Mouse (Mus musculus): Measurements from ENCODE around the gene Lrrn4cl.

Gene Lrrn4cl

GRCm38 (mm10) chr19:8850402-8850901 lies at the start of gene Lrrn4cl:
TSS of gene Lrrn4cl (plus strand) at chr19:8850768.
- in situ Hi-C loops (cut with MboI, MseI): loop anchor here (25.0 kb wide), 2 partner anchors 487 to 612 kb away; no protein-coding TSS in a partner anchor

GRCm38 (mm10) chr19:8802130-8802821 lies 48.3 kb upstream of the Lrrn4cl start, which contains the start of gene Zbtb3:
TSS of gene Zbtb3 (plus strand) at chr19:8802555.
- in situ Hi-C loops (cut with MboI, MseI): no loop called here

GRCm38 (mm10) chr19:8803204-8803780 lies 47.3 kb upstream of the Lrrn4cl start:
- in situ Hi-C loops (cut with MboI, MseI): no loop called here

- in situ Hi-C loops (cut with MboI, MseI): no loop called here
Measured at GRCm38 (mm10) chr19:8803879-8804660, 46.5 kb upstream of the Lrrn4cl start.

GRCm38 (mm10) chr19:8806810-8807209 lies 43.8 kb upstream of the Lrrn4cl start:
- in situ Hi-C loops (cut with MboI, MseI): no loop called here

- in situ Hi-C loops (cut with MboI, MseI): loop anchor here (5.0 kb wide), 2 partner anchors 39 to 81 kb away; partner anchors contain the start of gene Ganab
Measured at GRCm38 (mm10) chr19:8815812-8816211, 34.8 kb upstream of the Lrrn4cl start.

- in situ Hi-C loops (cut with MboI, MseI): loop anchor here (5.0 kb wide), 2 partner anchors 40 to 80 kb away; partner anchors contain the start of gene Ganab
Measured at GRCm38 (mm10) chr19:8817001-8817400, 33.6 kb upstream of the Lrrn4cl start.

- in situ Hi-C loops (cut with MboI, MseI): loop anchor here (5.0 kb wide), 2 partner anchors 41 to 79 kb away; partner anchors contain the start of gene Ganab
Measured at GRCm38 (mm10) chr19:8818301-8818798, 32.2 kb upstream of the Lrrn4cl start.

- in situ Hi-C loops (cut with MboI, MseI): loop anchor here (5.0 kb wide), 2 partner anchors 42 to 78 kb away; partner anchors contain the start of gene Ganab
Measured at GRCm38 (mm10) chr19:8818801-8819595, 31.6 kb upstream of the Lrrn4cl start, which contains the start of gene Ttc9c. TSS of gene Ttc9c (minus strand) at chr19:8819333.

- in situ Hi-C loops (cut with MboI, MseI): loop anchor here (5.0 kb wide), 3 partner anchors 43 to 77 kb away; partner anchors contain the start of genes Ganab and Nxf1
Measured at GRCm38 (mm10) chr19:8819596-8820423, 30.8 kb upstream of the Lrrn4cl start, which contains the start of gene Hnrnpul2. TSS of gene Hnrnpul2 (plus strand) at chr19:8820010.

GRCm38 (mm10) chr19:8820424-8820956 lies 30.1 kb upstream of the Lrrn4cl start:
- in situ Hi-C loops (cut with MboI, MseI): loop anchor here (5.0 kb wide), 1 partner anchor 63 kb away; the partner anchor contains the start of gene Nxf1

- in situ Hi-C loops (cut with MboI, MseI): loop anchor here (5.0 kb wide), 1 partner anchor 64 kb away; the partner anchor contains the start of gene Nxf1
Measured at GRCm38 (mm10) chr19:8821146-8821545, 29.4 kb upstream of the Lrrn4cl start.

- in situ Hi-C loops (cut with MboI, MseI): loop anchor here (5.0 kb wide), 1 partner anchor 65 kb away; the partner anchor contains the start of gene Nxf1
Measured at GRCm38 (mm10) chr19:8822696-8823095, 27.9 kb upstream of the Lrrn4cl start.

- in situ Hi-C loops (cut with MboI, MseI): loop anchor here (25.0 kb wide), 1 partner anchor 1058 kb away; the partner anchor contains the start of gene Incenp
Measured at GRCm38 (mm10) chr19:8829660-8830059, 20.9 kb upstream of the Lrrn4cl start, which contains the start of gene AC129217.1. TSS of gene AC129217.1 (plus strand) at chr19:8829773.

GRCm38 (mm10) chr19:8830664-8831063 lies 19.9 kb upstream of the Lrrn4cl start:
- in situ Hi-C loops (cut with MboI, MseI): loop anchor here (25.0 kb wide), 1 partner anchor 1057 kb away; the partner anchor contains the start of gene Incenp

GRCm38 (mm10) chr19:8831262-8831661 lies 19.3 kb upstream of the Lrrn4cl start:
- in situ Hi-C loops (cut with MboI, MseI): loop anchor here (25.0 kb wide), 1 partner anchor 1056 kb away; the partner anchor contains the start of gene Incenp

GRCm38 (mm10) chr19:8832971-8833370 lies 17.6 kb upstream of the Lrrn4cl start:
- in situ Hi-C loops (cut with MboI, MseI): loop anchor here (25.0 kb wide), 1 partner anchor 1054 kb away; the partner anchor contains the start of gene Incenp

- in situ Hi-C loops (cut with MboI, MseI): loop anchor here (5.0 to 25.0 kb wide), 3 partner anchors 36 to 1051 kb away; partner anchors contain the start of genes Incenp and Ubxn1
Measured at GRCm38 (mm10) chr19:8836327-8836726, 14.2 kb upstream of the Lrrn4cl start.
